Mouse (Mus musculus): ENCODE measurements at regions not wholly inside any gene's neighbourhood (a gene's known extent, or its start where the extent isn't known, plus 50 kb on each side); places are given as distances from the start of the nearest gene placed in this dataset.

DNA sequence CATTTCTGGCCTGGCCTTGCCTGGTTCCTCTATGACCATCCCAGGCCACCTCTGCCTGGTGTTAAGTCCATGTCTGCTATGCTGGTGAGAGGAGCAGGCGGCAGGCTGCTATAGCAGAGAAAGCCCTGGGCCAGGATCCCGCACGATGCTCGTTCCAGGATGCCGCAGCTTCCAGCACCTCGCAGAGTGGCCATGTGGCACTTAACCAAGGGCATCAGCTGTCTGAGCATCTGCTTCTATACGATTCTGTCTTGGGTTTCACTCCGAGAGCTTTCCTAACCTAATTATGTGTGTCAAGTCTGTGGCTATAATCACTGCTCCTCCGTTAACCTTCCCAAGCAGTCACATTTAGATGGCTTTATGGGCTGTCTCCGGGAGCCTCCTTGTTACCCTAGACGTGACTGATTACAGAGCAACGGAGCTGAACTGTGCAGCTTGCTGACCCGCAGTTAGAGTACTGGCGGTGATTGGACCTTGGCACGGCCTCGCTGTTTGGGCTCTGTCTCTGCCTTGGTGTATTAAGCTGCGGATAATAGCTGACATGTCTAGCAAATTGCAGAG lies 64.4 kb downstream of the Ackr3 start:
- no peak for DNase-seq (ENCODE audit: low spot score)

GRCm38 (mm10) chr1:90268951-90269350 lies 65.2 kb downstream of the Ackr3 start:
- DNase-seq (ENCODE audit: low spot score): no peak

DNA sequence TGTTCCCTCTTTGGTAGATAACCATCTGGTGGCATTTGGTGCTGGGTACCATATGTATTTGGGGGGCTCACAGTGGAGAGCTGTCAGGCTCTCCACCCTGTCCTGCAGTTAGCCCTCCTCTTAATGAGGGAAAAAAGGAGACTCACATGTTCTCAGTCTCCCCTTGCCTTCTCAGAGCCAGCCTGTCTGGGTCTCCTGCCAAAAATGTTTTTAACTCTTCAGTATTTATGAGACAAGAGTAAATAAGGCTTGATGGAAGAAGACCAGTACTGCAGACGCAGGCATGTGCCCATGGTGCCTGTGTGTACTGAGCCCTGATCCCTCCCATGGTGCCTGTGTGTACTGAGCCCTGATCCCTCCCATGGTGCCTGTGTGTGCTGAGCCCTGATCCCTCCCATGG lies 66.1 kb downstream of the Ackr3 start:
- no peak for DNase-seq (ENCODE audit: low spot score)

DNA sequence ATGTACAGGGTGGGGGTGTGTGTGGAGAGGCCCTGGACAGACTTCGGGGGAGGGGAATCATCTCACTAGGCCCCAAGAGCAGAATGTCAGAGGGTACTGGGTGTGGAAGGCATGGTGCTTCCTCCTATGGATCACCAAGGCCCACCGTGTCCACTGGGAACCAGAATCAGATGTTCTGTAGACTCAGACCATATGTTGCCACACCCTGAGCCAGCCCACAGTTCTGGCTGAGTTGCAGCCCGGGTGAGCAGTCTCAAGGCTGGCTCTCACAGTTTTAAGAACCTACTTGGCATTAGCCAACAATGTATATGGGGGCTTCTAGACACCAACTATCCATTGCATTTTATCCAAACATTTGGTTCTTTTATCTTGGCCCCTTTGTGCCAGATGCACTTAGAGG lies 67.5 kb downstream of the Ackr3 start:
- no peak for DNase-seq (ENCODE audit: low spot score)

- DNase-seq (ENCODE audit: low spot score): no peak
Measured at GRCm38 (mm10) chr1:90272411-90272810, 68.6 kb downstream of the Ackr3 start.

DNA sequence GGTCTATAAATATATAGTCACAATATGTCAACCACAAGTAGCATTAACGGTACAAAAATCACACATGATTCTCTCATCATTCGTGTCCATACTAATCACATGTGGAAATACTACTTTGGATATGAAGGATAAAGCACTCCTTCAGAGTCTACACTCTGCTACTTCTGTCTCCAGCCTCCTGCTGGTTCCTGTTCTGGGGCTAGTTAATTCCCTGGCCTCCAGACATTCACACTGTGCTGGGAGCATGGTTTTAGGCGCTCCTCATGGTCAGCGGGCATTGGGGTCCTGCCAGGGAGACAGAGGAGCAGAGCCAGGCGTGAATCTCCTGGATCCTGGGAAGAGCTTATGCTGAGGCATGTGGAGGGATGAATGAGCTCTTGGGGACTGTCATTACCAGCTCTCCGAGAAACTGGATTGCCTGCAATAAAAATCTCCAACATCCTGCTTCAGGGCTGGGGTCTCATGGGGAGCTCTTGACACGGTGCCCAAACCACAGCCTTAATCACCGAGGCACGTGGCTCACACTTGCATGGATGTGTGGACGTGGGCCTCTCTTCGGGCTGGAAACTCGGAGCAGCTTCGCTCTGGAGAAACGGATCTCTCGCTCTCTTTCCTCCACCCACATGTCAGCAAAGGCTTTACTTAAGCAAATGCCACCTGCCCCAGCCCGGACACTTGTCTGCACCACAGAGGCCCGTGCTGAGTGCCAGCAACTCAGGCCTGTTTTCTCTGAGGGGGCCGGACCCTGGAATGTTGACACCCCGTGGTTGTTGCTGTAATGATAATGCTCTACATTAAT lies 69.2 kb downstream of the Ackr3 start:
- no peak for DNase-seq (ENCODE audit: low spot score)

DNA sequence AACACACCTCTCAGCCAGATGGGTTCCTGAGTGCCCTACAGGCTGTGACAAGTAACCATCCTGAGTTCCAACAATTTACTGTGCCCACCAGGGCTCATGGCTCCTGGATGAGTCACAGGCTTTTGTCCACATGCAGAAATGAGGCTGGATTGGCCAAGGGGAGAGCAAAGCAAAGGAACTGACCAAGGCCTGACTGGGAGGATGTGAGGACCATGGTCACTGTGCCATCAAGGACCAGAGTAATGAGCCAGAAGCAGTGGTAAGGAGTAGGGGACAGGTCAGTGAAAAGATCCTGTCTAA lies 69.8 kb downstream of the Ackr3 start:
- no peak for DNase-seq (ENCODE audit: low spot score)

GRCm38 (mm10) chr1:90274968-90275651 lies 71.3 kb downstream of the Ackr3 start:
- no peak for DNase-seq (ENCODE audit: low spot score)

DNA sequence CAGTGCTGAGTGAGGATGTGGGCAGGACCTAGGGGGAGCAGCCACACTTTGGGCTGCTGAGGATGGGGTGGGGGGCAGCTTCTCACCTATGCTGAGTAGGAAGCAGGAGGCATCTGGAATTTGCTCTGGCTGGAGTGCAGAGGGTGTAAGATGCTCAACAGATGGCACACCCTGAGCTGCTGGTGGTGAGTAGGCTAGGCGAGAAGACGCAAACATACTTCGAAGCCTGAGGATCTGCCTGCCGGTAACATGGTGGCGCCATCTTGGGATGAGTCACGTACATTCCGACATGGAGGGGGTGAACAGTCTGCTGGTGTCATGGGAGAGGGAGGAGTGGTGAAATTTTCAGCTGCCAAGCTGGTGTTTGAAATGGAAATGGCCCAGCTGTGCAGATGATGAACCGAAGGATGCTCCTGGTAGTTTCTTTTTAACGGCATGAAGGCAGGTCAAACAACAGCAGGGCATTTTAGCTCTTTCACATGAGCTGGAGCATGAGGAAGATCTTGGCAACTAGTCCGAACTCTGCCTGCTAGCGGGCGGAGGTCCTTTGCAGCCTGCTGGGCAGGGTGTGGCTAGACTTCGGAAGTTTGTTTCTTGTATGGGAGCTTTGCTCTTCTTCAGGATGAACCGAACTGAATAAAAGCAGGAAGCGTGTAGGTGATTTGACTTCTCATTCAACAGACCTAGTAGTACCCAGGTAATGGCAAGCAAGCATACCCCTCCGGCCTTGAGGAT lies 72.2 kb downstream of the Ackr3 start:
- no peak for DNase-seq (ENCODE audit: low spot score)

- DNase-seq (ENCODE audit: low spot score): no peak
Measured at GRCm38 (mm10) chr1:90277486-90278255, 73.9 kb downstream of the Ackr3 start.

- DNase-seq (ENCODE audit: low spot score): no peak
Measured at GRCm38 (mm10) chr1:90279066-90279839, 75.5 kb downstream of the Ackr3 start.

DNA sequence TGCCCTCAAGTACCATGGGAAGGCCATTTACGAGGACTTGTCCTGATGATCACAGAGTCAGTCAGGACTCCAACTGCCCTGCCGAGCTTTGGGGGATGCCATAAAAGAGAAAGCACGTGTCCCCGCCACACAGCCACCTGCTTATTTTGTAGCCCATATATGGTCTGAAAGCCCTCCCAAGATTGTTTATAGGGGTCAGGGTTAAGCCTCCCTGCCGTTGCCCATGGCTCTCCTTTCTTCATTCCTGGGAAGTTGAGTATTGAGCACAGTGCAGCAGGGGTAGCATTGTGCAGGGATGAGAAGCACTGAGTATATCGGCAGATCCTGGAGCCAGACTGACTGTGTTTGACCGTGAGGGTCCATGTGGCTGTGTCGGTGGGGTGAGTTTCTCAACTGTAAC lies 76.4 kb downstream of the Ackr3 start:
- DNase-seq (ENCODE audit: low spot score): no peak

GRCm38 (mm10) chr1:90281255-90281654 lies 77.5 kb downstream of the Ackr3 start:
- no peak for DNase-seq (ENCODE audit: low spot score)

GRCm38 (mm10) chr1:90281956-90282355 lies 78.2 kb downstream of the Ackr3 start:
- no peak for DNase-seq (ENCODE audit: low spot score)

DNA sequence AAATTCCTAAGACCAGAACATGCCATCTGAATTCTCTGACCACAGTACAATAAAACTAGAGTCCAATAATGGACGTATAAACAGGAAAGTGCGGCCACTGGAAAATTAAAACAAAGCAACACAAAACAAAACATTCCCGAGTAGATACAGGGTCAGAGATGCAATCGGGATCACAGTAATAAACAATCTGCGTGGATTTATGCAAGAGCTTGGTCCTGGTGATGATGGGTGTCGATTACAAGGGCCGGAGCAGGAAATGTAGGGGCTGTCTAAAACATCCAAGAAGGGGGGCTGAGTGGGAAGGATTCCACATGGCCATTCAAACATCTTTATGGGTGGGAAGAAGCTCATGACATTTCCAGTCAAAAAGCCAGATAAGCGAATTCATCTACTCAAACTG lies 78.6 kb downstream of the Ackr3 start:
- no peak for DNase-seq (ENCODE audit: low spot score)

GRCm38 (mm10) chr1:90283176-90283775 lies 79.5 kb downstream of the Ackr3 start:
- no peak for DNase-seq (ENCODE audit: low spot score)

DNA sequence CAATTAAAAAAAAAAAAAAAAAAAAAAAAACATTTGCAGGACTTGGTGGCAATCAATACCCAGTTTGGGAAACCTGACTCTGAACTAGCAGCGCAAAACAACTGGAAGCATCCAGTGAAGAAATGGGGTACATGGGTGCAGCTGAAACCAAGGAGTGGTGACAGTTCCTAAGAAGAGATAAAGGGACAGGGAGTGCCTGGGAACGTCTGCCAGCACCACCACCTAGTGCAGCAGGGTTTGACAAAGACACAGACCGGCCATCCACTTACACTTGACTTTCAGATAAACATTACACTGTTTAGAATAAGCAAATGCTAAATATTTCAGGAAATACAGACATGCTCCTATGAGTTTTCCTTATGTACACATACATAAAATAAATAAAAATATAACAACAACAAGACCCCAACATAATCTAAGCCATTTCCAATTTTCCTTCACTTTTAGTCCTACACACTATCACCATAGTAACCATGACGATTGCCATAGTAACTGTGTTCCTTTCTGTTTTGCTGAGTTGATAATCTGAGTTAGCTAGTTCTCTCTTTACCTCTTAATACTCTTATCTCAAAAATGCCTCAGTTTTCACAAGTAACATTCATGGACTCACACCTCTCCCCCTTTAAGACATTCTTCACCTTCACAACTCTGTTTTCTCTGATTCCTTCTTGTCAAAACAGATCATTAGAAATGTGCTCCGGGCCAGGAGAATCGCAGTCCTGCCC lies 80.3 kb downstream of the Ackr3 start:
- DNase-seq (ENCODE audit: low spot score): no peak

DNA sequence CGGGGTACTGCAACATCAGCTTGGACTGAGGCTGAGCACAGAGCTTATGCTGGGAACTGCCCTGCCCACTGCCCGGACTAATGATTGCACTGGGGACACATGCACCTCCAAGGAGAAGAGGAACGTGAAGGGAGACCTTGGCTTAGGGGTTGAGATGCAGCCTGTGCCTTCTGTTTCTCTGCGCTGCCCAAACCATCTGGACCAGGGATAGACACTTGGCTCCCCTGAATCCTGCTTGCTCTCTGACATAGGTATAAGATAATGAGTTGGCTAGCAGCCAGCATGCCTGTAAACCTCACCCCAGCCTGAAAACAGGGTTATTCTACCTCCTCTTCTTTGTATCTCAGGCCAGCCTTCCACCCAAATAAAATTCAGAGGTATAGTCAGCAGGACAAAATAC lies 81.5 kb downstream of the Ackr3 start:
- no peak for DNase-seq (ENCODE audit: low spot score)

DNA sequence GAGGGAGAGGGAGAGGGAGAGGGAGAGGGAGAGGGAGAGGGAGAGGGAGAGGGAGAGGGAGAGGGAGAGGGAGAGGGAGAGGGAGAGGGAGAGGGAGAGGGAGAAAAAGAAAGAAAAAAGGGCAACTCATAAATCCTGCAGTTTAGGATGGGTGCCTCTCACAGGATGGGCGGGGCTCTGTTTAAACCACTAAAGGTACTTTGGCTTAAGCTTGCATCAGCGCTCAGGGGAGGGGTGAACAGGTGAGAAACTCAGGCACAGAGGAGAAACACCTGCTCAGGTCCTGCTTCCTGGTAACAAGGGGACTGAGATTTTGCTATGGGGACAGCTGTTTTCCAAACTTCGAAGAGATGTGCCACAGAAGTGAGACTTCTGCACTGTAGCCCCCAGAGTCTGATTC lies 83.5 kb downstream of the Ackr3 start:
- no peak for DNase-seq (ENCODE audit: low spot score)

All from heart, adult 8-10 months (tissue).